Mouse (Mus musculus): ENCODE results near the gene Ush2a.

GRCm38 (mm10) chr1:188261903-188262682, at the start of gene Ush2a:
- TF ChIP-seq POLR2AphosphoS2 (IDR thresholded peaks at IDR 0.05; ENCODE audit: insufficient read length, low read depth) (no peak), POLR2A (IDR thresholded peaks at IDR 0.05; ENCODE audit: insufficient read length, low read depth) (no peak), E2F4 (IDR thresholded peaks at IDR 0.05; ENCODE audit: insufficient read depth) (no peak), USF1 (IDR thresholded peaks at IDR 0.05; ENCODE audit: low read depth) (no peak), CEBPB (IDR thresholded peaks at IDR 0.05; ENCODE audit: insufficient read depth, poor library complexity, severe bottlenecking) (no peak), TCF12 (IDR thresholded peaks at IDR 0.05; ENCODE audit: insufficient read depth, poor library complexity, severe bottlenecking) (no peak), MAX (IDR thresholded peaks at IDR 0.05; ENCODE audit: low read depth) (no peak), MYOG (IDR thresholded peaks at IDR 0.05; ENCODE audit: control insufficient read depth in 1 of 3, insufficient read depth in 1 of 3, insufficient read length in 2 of 3, low read depth in 2 of 3) (no peak), REST (IDR thresholded peaks at IDR 0.05; ENCODE audit: insufficient read depth, insufficient read length) (no peak)

All from myocyte (in vitro differentiated cells).